Mouse (Mus musculus) MEL (cell line): ENCODE measurements at regions not wholly inside any gene's neighbourhood (a gene's known extent, or its start where the extent isn't known, plus 50 kb on each side); places are given as distances from the start of the nearest gene placed in this dataset.

Experiments used
- CHD2 ChIP-seq: IDR thresholded peaks from 2 replicates; pipeline ENCODE4 v1.6.1; 2011; ENCODE audit warnings: low read length, improper control_type of control experiment
- CTCF ChIP-seq, 3 experiments: IDR thresholded peaks in 2 of 3; conservative IDR thresholded peaks in 1 of 3; 2 replicates each; pipeline ENCODE4 v1.5.1; 2011 to 2012; ENCODE audit warnings: low read length in 3 of 3, low read depth in 2 of 3, mild to moderate bottlenecking in 2 of 3, improper control_type of control experiment in 1 of 3, inconsistent platforms in 1 of 3, mixed read lengths in 1 of 3, moderate library complexity in 1 of 3; ENCODE audit not compliant: control insufficient read depth in 1 of 3, insufficient read depth in 1 of 3, poor library complexity in 1 of 3, severe bottlenecking in 1 of 3
- E2F4 ChIP-seq: IDR thresholded peaks from 2 replicates; pipeline ENCODE4 v1.6.1; 2011; ENCODE audit warnings: low read depth, low read length, improper control_type of control experiment, borderline replicate concordance
- MAZ ChIP-seq: IDR thresholded peaks from 2 replicates; pipeline ENCODE4 v1.6.1; 2012; ENCODE audit warnings: low read depth, mild to moderate bottlenecking, inconsistent platforms, low read length, improper control_type of control experiment
- NRF1 ChIP-seq: IDR thresholded peaks from 2 replicates; pipeline ENCODE4 v1.6.1; 2014; ENCODE audit warnings: low read depth, mild to moderate bottlenecking, inconsistent platforms, low read length, improper control_type of control experiment, moderate library complexity; ENCODE audit not compliant: poor library complexity, insufficient read depth, severe bottlenecking
- POLR2A ChIP-seq, 2 experiments: IDR thresholded peaks; 2 replicates each; pipeline ENCODE4 v1.6.1; 2011 to 2012; ENCODE audit warnings: low read length in 2 of 2, mild to moderate bottlenecking in 2 of 2, control low read depth in 1 of 2, improper control_type of control experiment in 1 of 2, low read depth in 1 of 2, moderate library complexity in 1 of 2; ENCODE audit not compliant: control insufficient read depth in 1 of 2, insufficient read depth in 1 of 2, poor library complexity in 1 of 2
- POLR2AphosphoS2 ChIP-seq: IDR thresholded peaks from 2 replicates; pipeline ENCODE4 v1.6.1; 2011; ENCODE audit warnings: low read length, improper control_type of control experiment
- TCF12 ChIP-seq: IDR thresholded peaks from 2 replicates; pipeline ENCODE4 v1.6.1; 2014; ENCODE audit warnings: low read depth, mild to moderate bottlenecking, inconsistent platforms, low read length, improper control_type of control experiment, moderate library complexity
- ZKSCAN1 ChIP-seq: IDR thresholded peaks from 2 replicates; pipeline ENCODE4 v1.6.1; 2012; ENCODE audit warnings: low read depth, mild to moderate bottlenecking, inconsistent platforms, low read length, improper control_type of control experiment, moderate library complexity

GRCm38 (mm10) chrX:47478226-47478625 is 414.5 kb downstream of the Smarca1 start:
- TF ChIP-seq CTCF (IDR thresholded peaks at IDR 0.05 in 2 of 3, conservative IDR thresholded peaks at IDR 0.05 in 1 of 3; ENCODE audit: control insufficient read depth in 1 of 3, insufficient read depth in 1 of 3, low read depth in 2 of 3, low read length in 3 of 3, poor library complexity in 1 of 3, severe bottlenecking in 1 of 3) (no peak), E2F4 (no peak), MAZ (no peak), NRF1 (no peak), POLR2A (IDR thresholded peaks at IDR 0.05; ENCODE audit: control insufficient read depth in 1 of 2, insufficient read depth in 1 of 2, low read depth in 1 of 2, low read length in 2 of 2, poor library complexity in 1 of 2) (no peak), CHD2 (no peak), POLR2AphosphoS2 (no peak), TCF12 (no peak), ZKSCAN1 (no peak)
